Mouse (Mus musculus) mouse embryonic stem cell (cell line): ENCODE data around the gene Rab7.
"Not testable (repeated sequence)": the region's sequence is repeated elsewhere in the genome, so short reads cannot be mapped to it uniquely, and the experiment has no call there.

Experiments
- in situ Hi-C, 2 experiments: fragments of 300-500 bp; cut with MboI; formaldehyde crosslinking; loops; 1 replicate in 1 of 2; 3 replicates in 1 of 2; pipeline ENCODE4 v1.14.3; 2019 to 2020; ENCODE audit warnings: low sequenced_read_pairs in 2 of 2, low pct_unique_long_range_greater_than_20kb in 1 of 2, mixed read lengths in 1 of 2; ENCODE audit not compliant: unreplicated experiment in 1 of 2

Rab7 gene

GRCm38 (mm10) chr6:88015797-88016196, 29.3 kb downstream of the Rab7 start:
- in situ Hi-C loops, result no loop called here

- in situ Hi-C loops, result no loop called here
These were observed 31.6 kb downstream of the Rab7 start for GRCm38 (mm10) chr6:88013456-88013855.

- in situ Hi-C loops, result no loop called here
These were observed 32.5 kb downstream of the Rab7 start for GRCm38 (mm10) chr6:88012601-88013000.

GRCm38 (mm10) chr6:88011106-88011505, 34.0 kb downstream of the Rab7 start:
- in situ Hi-C loops, result not testable (repeated sequence)

- in situ Hi-C loops, result no loop called here
These were observed 35.9 kb downstream of the Rab7 start for GRCm38 (mm10) chr6:88009209-88009608.

GRCm38 (mm10) chr6:88004773-88005172, 40.3 kb downstream of the Rab7 start:
- in situ Hi-C loops, result not testable (repeated sequence)

- in situ Hi-C loops, result no loop called here
These were observed 41.6 kb downstream of the Rab7 start for GRCm38 (mm10) chr6:88003439-88003838.

- in situ Hi-C loops, result loop anchor here in 1 of 2 experiments (5.0 kb wide), 1 partner anchor 91 kb away; no protein-coding TSS in a partner anchor
These were observed 46.7 kb downstream of the Rab7 start for GRCm38 (mm10) chr6:87998358-87998757.

GRCm38 (mm10) chr6:87997706-87998265, 47.3 kb downstream of the Rab7 start:
- in situ Hi-C loops, result loop anchor here in 1 of 2 experiments (5.0 kb wide), 1 partner anchor 90 kb away; no protein-coding TSS in a partner anchor

GRCm38 (mm10) chr6:87996606-87997005, 48.5 kb downstream of the Rab7 start:
- in situ Hi-C loops, result loop anchor here in 1 of 2 experiments (5.0 kb wide), 1 partner anchor 89 kb away; no protein-coding TSS in a partner anchor

- in situ Hi-C loops, result loop anchor here in 1 of 2 experiments (5.0 kb wide), 1 partner anchor 88 kb away; no protein-coding TSS in a partner anchor
These were observed 49.6 kb downstream of the Rab7 start for GRCm38 (mm10) chr6:87995519-87995918.

GRCm38 (mm10) chr6:87993790-87994571, 51.1 kb downstream of the Rab7 start:
- in situ Hi-C loops, result no loop called here

GRCm38 (mm10) chr6:87992733-87993132, 52.3 kb downstream of the Rab7 start:
- in situ Hi-C loops, result no loop called here

- in situ Hi-C loops, result no loop called here
These were observed 53.2 kb downstream of the Rab7 start for GRCm38 (mm10) chr6:87991886-87992285.

- in situ Hi-C loops, result no loop called here
These were observed 53.9 kb downstream of the Rab7 start for GRCm38 (mm10) chr6:87991216-87991615.

GRCm38 (mm10) chr6:87982506-87982905, 62.6 kb downstream of the Rab7 start:
- in situ Hi-C loops, result no loop called here

GRCm38 (mm10) chr6:87981547-87982256, 63.4 kb downstream of the Rab7 start, which contains the start of gene H1fx:
TSS of gene H1fx (minus strand) at chr6:87981637.
- in situ Hi-C loops, result no loop called here

GRCm38 (mm10) chr6:87981030-87981485, 64.0 kb downstream of the Rab7 start:
- in situ Hi-C loops, result no loop called here
